Mouse (Mus musculus): Measurements from ENCODE around the gene Rps2.

DNA sequence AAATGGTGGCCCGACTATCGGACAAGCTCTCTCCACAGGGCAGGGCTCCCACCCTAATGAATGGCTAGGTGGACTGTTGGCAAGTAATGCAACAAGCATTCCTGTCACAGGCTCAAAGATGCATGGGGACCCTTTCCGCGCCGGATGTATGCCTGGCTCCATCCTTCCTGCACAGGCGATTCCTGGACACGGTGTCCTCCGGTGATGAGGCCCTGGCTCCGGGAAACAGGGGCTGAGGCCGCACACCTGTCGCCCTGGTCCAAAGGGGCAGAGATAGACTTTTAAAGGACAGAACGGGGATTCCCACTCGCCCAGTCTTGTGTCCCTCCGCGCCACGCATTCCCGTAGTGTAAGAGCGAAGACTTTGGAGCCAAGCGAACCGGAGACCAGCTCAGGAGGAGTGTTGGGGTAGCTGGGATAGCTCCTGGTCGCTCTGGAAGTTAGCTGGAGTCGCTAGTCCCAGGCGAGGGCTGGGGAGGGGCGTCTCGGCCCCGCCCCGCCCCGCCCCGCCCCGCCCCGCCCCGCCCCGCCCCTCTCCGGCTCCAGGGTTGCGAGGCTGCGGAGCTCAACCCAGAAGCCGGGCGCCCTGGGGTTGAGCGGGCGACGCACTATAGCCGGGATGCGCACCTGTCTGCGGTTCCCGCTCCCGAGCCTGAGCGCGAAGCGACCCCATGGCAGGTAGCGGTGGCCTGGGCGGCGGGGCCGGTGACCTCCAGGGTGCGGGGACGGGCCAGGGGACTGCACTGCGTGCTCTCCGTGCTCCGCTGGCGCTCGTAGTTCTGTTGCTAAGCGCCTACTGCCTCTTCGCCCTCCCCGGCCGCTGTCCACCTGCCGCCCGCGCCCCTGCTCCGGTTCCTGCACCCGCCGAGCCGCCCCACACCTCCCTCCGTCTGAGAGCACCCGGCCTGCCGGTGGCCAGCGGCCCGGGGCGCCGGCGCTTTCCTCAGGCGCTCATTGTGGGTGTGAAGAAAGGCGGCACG lies 34.8 kb downstream of the Rps2 start, which contains the start of gene Hs3st6:
- no peak for TF ChIP-seq CTCF (IDR thresholded peaks at IDR 0.05; ENCODE audit: extremely low read depth, insufficient read length, insufficient replicate concordance, low read depth, low read length)
- no peak for TF ChIP-seq POLR2A (IDR thresholded peaks at IDR 0.05; ENCODE audit: low read depth, low read length)

Measured in small intestine, adult 2 months (tissue).